Mouse (Mus musculus): Measurements from ENCODE around the gene Neurog1.

Gene Neurog1

GRCm38 (mm10) chr13:56216090-56216489 is 35.9 kb downstream of the Neurog1 start:
- no peak for DNase-seq

DNA sequence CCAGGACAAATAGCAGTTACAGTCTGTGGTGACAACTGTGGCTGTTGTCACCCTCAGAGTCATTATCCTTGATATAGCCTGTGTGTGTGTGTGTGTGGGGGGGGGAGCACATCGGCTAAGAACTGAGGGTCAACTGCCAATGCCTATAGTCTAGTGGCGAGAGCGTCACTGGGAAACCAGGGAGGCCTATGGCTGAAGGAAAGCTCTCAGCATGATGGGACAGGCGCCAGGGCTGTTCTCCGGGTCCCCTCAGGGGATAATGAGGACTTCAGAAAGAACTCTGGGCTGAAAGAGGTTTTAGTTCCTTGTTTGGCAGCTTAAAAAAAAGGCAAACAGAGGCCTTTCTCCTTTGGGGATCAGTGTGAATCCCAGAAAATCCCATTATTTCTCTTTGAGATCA is 37.3 kb downstream of the Neurog1 start:
- DNase-seq: no peak

- no peak for DNase-seq
These were observed 42.9 kb downstream of the Neurog1 start for GRCm38 (mm10) chr13:56209067-56209411.

DNA sequence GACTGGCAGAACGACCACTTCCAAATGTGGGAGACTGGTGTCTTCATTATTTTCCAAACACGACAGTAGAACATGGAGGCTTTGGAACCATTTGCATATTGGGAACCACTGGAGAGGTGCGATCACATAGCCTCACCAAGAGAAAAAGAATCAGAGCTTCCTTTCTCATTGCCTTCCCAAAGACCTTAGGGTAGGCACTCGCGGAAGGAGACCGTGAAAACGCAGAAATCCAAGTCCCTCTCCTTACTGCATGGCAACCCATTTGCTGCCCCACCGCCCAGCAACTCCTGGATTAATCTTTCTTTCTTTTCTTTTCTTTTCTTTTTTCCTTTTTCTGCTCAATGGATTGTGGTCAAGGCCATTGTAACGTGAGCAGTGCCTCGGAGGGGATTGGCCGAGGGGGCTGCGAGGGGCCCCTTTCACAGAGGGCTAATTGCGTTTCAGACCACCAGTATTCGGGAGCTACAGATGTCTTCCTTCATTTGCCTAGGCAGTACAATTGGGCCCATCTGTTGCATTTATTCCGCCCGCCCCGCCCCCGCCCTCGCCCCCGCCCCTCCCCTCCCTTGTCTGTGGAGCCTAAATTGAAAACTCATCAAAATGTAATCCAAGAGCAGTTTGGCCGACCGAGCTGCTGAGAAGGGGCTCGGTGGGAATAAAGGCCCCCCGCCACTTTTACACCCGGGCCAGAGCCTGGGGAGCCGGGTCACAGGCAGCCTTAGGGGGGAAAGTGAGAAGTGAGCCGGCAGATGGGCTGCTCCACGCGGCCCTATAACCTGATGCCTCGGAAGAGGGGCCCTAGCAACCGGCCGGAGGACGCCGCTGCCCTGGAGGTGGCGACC is 43.5 kb downstream of the Neurog1 start:
- DNase-seq: no peak

Data from lung, postnatal 4 days (tissue).